Mouse (Mus musculus): Measurements from ENCODE around the gene Rabgap1. TPM values are rescaled to one million over a fixed set of nuclear protein-coding genes. Genes with fewer than 3 reads are reported as not detected.

Rabgap1 gene
- polyA plus RNA-seq (2014; fragmentation: Illumina TruSeq; extraction: RNeasy Lipid Tissue Mini Kit (QIAGEN cat#74804); ENCODE audit: low replicate concordance) = 24.1 TPM

GRCm38 (mm10) chr2:37442611-37443591, at the start of gene Rabgap1, which contains the start of the genes Zbtb26 and Zbtb6:
Gene Rabgap1, plus strand, starts transcription at chr2:37443279.
Gene Zbtb26, minus strand, starts transcription at chr2:37443135.
Gene Zbtb6, minus strand, starts transcription at chr2:37443171.

GRCm38 (mm10) chr2:37422306-37423304, 20.5 kb upstream of the Rabgap1 start, which contains the start of gene Rc3h2:
Gene Rc3h2, minus strand, starts transcription at chr2:37422903.

GRCm38 (mm10) chr2:37516030-37516710, 73.1 kb downstream of the Rabgap1 start, which contains the start of gene Gpr21:
Gene Gpr21, plus strand, starts transcription at chr2:37516332.

Other genes with a start within 250 kb of the Rabgap1 start
- not detected for gene Olfr366, start 231.7 kb upstream of the Rabgap1 start, polyA plus RNA-seq (2014; fragmentation: Illumina TruSeq; extraction: RNeasy Lipid Tissue Mini Kit (QIAGEN cat#74804); ENCODE audit: low replicate concordance)
- not detected for gene Olfr368, start 116.8 kb upstream of the Rabgap1 start, polyA plus RNA-seq (2014; fragmentation: Illumina TruSeq; extraction: RNeasy Lipid Tissue Mini Kit (QIAGEN cat#74804); ENCODE audit: low replicate concordance)
- gene Pdcl, start 83.9 kb upstream of the Rabgap1 start, polyA plus RNA-seq (2014; fragmentation: Illumina TruSeq; extraction: RNeasy Lipid Tissue Mini Kit (QIAGEN cat#74804); ENCODE audit: low replicate concordance) = 80.2 TPM
- gene Rc3h2, start 20.4 kb upstream of the Rabgap1 start, polyA plus RNA-seq (2014; fragmentation: Illumina TruSeq; extraction: RNeasy Lipid Tissue Mini Kit (QIAGEN cat#74804); ENCODE audit: low replicate concordance) = 47.6 TPM
- 15.1 TPM for gene Zbtb26, start 144 bp upstream of the Rabgap1 start, polyA plus RNA-seq (2014; fragmentation: Illumina TruSeq; extraction: RNeasy Lipid Tissue Mini Kit (QIAGEN cat#74804); ENCODE audit: low replicate concordance)
- 64.6 TPM for gene Zbtb6, start 108 bp upstream of the Rabgap1 start, polyA plus RNA-seq (2014; fragmentation: Illumina TruSeq; extraction: RNeasy Lipid Tissue Mini Kit (QIAGEN cat#74804); ENCODE audit: low replicate concordance)
- gene Gpr21, start 73.1 kb downstream of the Rabgap1 start, polyA plus RNA-seq (2014; fragmentation: Illumina TruSeq; extraction: RNeasy Lipid Tissue Mini Kit (QIAGEN cat#74804); ENCODE audit: low replicate concordance) = 0.41 TPM

Measured in small intestine, adult 10 weeks (tissue).